Mouse (Mus musculus) T-helper 1 cell (primary cell): ENCODE results near the gene Picalm.
"Not testable (repeated sequence)": the region's sequence is repeated elsewhere in the genome, so short reads cannot be mapped to it uniquely, and the experiment has no call there.

Experiments
- in situ Hi-C: fragments of 300-600 bp; cut with MboI, MseI; formaldehyde crosslinking; loops from one replicate; pipeline ENCODE4 v1.15.1; 2025; ENCODE audit warnings: high pct_unique_total_duplicates

The Picalm gene

DNA sequence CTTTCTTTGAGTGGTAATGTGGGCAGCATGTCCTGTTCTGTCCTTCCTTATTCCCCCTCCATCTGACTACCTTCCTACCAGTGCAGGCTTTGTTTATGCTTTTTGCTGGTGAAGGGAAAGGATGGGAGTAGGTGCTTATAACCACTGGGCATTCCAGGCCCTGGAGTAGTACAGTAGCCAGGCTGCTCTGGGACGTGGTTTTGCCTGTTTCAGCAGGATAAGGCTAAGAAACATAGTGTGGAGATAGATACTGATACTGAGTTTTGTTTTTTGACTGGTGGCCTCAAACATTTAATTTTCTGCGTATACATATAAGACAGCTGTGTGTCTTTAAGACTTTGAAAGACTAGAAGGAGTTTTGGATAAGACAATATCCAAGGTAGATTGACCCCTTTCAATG lies 73.9 kb downstream of the Picalm start:
- in situ Hi-C loops, result no loop called here

DNA sequence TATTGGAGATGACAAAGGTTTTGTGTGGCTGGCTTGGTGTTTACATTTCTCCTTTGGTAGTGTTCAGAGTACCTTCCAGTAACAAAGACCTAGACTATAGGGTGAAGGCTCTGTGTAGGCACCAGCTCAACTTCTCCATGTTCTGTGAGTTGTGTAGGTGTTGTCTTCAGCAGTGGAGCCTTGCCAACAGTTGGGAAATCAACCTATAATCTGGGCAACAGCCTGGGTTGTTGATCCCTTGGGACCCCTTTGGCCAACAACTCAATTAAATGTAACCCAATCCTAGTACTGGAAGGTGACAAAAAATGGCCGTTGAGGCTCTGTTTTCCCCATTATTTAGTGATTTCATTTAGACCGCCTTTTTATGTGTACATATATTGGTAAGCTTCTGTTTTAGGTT lies 80.1 kb downstream of the Picalm start:
- in situ Hi-C loops, result no loop called here

DNA sequence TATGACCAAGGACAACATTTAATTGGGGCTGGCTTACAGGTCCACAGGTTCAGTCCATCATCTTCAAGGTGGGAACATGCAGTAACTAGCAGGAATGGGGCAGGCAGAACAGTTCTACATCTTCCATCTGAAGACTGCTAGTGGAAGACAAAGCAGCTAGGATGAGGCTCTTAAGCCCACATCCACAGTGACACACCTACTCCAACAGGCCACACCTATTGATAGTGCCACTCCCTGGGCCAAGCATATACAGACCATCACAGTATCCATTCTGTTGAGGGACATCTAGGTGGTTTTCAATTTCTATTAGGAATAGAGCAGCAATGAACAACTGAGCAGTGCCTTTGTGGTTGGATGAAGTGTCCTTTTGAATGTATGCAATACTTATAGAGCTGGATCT lies 80.9 kb downstream of the Picalm start:
- in situ Hi-C loops, result no loop called here

DNA sequence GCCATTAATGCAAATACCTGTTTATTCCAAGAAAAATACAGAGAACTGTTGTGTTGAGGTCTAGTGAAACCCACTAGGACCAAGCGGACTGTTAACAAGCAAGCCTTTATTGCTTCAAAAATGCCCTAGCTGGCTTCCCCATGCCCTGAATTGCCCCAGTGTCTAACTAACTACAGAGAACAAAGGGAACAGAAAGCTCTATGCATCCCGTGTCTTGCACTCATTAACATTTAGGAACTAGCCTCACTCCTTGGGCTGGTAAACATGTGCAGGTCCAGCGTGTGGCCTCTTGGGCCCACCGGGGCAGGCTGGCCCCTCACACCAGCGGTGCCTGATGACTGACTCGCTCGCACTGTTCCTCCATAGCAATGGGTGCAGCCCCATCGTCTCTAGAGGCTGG lies 86.5 kb downstream of the Picalm start:
- in situ Hi-C loops, result no loop called here

DNA sequence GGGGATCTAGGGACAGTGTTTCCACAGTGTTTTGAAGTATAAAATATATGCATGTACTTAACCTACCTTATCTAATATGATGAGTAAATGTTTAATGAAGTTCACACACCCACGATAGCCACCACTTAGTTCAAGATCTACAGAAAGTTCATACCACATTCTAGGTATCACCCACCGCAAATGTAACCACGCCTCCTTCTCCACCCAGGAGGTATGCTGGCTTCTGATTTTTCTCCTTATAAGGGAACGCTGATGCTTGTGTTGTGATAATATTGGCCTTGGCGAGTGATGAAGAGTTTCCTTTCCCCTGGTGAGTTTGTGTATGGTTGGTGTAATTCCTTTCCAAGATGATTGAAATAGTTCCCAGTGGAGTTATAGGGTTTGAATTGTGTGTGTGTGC lies 88.1 kb downstream of the Picalm start:
- in situ Hi-C loops, result no loop called here

DNA sequence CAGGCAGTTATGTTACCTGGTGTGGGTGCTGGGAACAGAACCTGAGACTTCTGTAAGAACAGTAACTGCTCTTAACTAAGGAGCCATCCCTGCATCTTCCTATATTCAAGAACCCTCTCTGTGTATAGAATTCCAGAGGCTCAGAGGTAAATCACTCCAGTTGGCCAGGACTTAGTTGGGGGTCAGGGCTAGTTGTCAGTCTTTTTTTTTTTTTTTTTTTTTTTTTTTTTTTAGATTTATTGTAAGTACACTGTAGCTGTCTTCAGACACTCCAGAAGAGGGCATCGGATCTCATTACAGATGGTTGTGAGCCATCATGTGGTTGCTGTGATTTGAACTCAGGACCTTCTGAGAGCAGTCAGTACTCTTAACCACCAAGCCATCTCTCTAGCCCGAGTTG lies 91.5 kb downstream of the Picalm start:
- in situ Hi-C loops, result no loop called here

DNA sequence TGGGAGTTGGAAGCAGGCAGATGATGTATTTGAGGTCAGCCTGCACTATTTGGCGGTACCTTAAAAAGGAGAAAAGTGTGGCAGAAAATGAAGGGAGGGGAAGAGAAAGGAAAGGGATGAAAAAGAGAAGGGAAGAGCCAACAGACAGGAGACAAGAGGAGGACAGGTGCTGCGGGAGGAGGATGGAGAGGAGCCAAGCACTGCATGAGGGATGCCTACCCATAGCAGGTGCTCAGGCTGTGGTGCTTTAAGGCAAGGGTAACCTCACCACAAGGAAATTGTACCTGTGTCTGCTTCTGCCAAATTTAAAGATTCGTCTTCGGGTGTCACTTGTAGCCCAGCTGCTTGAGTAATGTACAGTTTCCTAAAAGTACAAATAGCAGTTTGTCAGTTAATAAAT lies 98.1 kb downstream of the Picalm start:
- in situ Hi-C loops, result no loop called here

DNA sequence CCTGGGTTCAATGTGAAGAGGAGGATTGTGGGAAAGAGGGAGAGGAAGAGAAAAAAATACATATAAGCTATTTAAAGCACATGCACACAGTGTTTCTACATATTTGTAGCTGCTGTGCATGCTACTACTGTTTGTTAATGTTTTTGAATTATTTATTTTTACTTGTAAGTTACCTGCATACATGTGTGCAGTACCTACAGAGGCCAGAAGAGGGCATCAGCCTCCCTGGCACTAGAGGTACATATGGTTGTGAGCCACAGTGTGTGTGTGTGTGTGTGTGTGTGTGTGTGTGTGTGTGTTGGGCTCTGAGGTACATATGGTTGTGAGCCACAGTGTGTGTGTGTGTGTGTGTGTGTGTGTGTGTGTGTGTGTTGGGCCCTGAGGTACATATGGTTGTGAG lies 98.9 kb downstream of the Picalm start:
- in situ Hi-C loops, result not testable (repeated sequence)

DNA sequence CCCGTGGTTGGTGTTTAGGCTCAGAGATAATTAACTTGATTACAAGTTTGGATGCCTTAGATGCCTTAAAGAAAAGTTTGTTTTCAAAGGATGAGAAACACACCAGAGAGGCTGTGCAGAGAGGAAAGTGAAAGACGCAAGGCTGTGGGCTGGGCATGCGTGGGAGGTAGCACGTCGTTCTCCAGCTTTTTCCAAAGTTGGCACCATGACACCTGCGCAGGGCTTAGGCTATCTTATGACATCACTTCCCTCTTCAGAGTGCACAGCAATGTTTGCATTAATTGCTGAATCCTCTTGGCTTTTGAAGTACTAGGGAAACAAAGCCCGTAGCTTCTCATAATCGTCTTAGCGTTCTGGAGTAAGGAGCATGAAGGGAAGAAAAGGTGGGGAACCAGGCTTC lies 101.4 kb downstream of the Picalm start:
- in situ Hi-C loops, result no loop called here

DNA sequence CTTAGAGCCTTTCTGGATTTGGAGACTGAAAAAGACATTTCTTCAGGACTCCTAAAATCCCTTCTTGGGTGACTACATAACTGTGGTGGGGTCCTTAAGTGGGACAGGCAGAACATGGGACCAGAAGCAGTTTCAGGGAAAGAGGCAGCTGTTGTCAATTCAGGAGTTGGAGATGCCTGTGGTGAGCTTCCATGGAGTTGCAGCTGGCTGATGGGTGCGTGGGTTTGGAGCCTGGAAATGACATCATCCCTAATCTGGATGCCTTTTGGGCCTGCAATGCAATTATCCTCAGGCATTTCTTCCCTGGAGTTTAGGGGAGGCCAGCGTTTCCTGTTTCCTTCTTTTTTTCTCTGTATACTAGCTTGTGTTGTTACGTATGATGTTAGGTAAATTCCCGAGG lies 103.9 kb downstream of the Picalm start:
- in situ Hi-C loops, result no loop called here

DNA sequence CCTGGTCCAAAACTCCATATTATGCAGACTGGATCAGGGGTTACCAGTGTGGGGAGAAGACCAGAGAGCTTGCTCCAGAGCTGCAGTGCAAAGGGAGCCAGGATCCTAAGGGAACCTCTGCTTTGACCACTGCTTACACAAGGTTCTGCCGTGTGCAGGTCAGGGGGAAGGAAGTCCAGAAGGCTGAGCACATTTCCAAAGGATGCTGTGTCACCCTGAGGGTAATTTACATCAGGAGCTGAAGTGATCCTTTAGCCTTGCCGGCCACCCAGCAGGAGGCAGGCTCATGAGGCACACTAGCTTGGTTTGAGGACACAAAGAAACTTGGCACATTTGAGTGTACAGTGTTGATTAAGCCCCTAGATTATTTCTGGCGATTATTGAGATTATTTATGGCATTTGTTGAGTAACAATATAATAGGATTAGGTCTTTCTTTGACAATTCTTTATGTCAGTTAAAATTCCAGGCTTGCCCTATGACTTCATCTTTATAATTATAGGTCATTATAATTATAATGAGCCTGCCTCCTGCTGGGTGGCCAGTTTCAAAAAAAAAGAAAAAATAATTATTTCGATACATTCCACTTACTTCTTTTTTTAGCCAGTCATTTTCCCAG lies 106.4 kb downstream of the Picalm start:
- in situ Hi-C loops, result no loop called here

DNA sequence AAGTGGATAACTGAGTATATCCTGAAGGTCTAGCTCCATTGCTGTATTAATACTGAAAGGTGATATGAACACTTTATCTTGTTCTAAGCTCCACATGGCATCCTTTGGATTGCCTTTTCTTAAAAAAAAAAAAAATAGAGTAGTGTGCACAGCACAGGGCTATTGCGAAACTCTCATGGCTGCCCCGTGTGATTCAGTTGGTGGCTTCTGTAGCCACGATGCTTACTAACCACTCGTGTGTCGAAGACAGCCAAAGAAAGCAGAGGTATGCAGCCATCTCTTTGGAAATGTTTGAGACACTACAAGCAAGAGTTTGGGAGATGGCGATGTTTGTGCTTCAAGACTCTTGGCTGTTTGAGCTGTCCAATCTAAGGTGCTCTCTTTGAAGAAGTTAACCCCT lies 113.1 kb downstream of the Picalm start:
- in situ Hi-C loops, result no loop called here

DNA sequence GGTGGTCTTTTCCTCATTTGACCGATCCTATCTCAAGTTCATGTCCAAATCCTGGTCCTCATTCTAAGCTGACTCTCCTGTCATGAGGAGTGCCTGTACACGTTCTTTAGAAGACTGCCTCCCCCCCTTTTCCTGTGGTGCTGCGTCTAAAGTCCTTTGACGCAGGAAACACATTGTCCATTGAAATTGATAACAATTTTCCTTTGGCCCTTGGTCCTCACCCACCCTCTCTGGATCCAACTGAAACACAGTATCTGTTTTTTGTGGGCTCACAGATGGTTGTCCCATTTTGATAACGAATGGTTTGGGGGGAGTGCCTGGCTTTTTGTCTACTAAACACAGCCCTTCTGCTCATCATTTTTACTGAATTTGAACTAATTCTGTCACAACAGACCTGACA lies 113.6 kb downstream of the Picalm start:
- in situ Hi-C loops, result no loop called here

DNA sequence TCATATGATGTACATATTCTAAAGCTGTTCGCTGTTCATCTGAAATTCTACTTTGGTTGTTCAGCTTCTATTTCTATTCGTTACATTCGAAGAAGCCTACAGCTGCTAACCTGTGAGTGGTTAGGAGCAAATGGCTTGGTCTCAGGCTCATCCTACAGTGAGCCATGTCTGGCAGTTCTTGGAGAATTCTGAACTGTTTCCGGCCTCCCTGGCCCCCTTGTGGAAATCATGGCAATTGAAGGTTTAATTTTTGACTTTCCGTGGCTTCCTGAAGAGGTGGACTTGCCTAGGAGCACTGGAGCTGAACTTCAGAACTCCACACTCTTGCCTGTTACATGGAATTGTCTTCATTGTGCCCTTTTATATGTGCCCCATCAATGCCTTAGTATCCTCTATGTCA lies 122.9 kb downstream of the Picalm start:
- in situ Hi-C loops, result no loop called here

DNA sequence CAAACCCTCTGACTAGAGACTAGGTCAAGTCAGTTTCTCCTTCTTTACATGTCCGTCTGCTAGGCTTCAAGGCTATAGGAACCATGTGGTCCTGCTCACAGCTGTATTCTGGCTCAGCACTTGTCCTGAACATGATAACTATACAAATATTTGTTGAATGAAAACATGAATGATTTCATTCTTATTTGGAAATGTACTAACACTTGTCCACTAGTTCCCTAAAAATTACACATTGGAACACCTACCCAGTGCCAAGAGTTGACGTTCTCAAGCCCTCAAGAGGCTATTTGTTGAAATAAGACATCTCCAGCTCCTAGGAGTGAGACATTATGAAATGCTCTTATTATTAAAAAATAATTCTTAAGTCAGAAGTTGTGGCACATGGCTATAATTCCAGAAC lies 128.7 kb downstream of the Picalm start:
- in situ Hi-C loops, result no loop called here

DNA sequence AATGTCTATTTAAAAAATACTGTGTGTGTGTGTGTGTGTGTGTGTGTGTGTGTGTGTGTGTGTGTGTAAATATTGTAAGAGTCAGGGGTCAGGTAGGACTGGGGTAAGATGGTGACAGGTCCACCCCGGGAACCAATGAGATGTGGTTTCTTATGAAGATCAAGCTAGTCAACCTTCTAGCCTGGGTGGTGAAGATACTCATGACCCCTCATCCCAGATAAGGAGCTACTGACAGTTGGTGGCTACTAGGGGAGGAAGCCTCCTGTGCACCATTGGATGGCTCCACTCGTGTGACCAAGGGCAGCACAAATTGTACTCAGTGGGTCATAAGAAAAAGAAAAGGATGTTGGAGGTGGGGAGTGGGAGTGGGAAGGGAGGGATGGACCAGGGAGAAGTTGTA lies 129.9 kb downstream of the Picalm start:
- in situ Hi-C loops, result no loop called here

DNA sequence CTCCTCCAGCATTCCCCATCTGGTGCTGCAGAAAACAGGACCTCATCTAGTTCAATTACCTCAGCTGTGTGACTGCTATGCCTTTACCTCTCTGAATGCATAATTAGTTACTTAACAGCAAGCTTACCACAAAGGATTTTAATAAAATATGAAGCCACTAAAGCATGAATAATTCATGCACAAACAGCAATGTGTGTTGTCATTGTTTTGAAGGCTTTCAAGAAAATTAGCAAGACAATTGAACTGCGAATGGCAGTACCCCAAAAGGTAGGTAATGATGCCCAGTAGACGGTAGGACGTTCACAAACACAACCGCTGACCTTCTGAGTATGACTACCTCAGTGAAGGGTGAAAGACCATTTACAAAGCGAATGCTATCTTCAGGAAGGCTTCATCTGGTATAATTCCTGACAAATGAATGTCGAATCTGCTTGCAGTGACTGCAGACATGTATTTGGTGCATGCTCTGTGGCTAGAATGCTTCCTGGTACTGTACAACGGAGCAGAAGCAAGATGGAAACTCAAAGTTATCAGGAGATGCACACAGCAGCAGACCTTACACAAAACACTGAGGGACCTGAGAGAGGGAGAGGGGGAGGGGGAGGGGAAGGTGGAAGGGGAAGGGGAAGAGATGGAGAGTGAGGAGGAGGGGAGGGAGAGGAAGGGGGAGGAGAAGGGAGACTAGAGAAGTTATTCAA lies 132.0 kb downstream of the Picalm start:
- in situ Hi-C loops, result no loop called here
